Mouse (Mus musculus) bone marrow, adult 2 months (tissue): Measurements from ENCODE around the gene Nhlrc1. TPM values are rescaled to one million over a fixed set of nuclear protein-coding genes. Genes with fewer than 3 reads are reported as not detected.

Source experiments
- H3K27ac ChIP-seq: fragments of 200-500 bp; 2 replicates; pipeline ENCODE4 v1.5.1; 2012; ENCODE audit warnings: low read depth, mild to moderate bottlenecking, control low read depth, inconsistent platforms, low read length; ENCODE audit not compliant: control insufficient read depth, poor library complexity, insufficient read depth
- H3K4me1 ChIP-seq: fragments of 200-500 bp; 2 replicates; pipeline ENCODE4 v1.6.1; 2011; ENCODE audit warnings: low read length; ENCODE audit not compliant: control insufficient read depth, insufficient read depth
- H3K4me3 ChIP-seq: fragments of 200-500 bp; replicated peaks from 2 replicates; pipeline ENCODE3; 2011; ENCODE audit warnings: mild to moderate bottlenecking, low read depth, low read length, control low read depth; ENCODE audit not compliant: control insufficient read depth
- CTCF ChIP-seq: fragments of 200-500 bp; IDR thresholded peaks from 2 replicates; pipeline ENCODE4 v1.5.1; 2011; ENCODE audit warnings: low read length, control low read depth; ENCODE audit not compliant: control insufficient read depth, insufficient read depth
- POLR2A ChIP-seq: fragments of 200-500 bp; IDR thresholded peaks from 2 replicates; pipeline ENCODE4 v1.6.1; 2011; ENCODE audit warnings: low read depth, mild to moderate bottlenecking, control low read depth, low read length, borderline replicate concordance; ENCODE audit not compliant: control insufficient read depth
- WGBS: fragments of 180-500 bp; shearing (Covaris S2); methylation state at CpG from one replicate; pipeline ENCODE4 v1.1.7; 2018; 5-methylcytosine and 5-hydroxymethylcytosine counted together
- polyA plus RNA-seq: library from polyadenylated mRNA; stranded (reverse); fragments of >200 nt; gene quantifications from 2 replicates; pipeline ENCODE4 v1.2.4, GENCODE M21; 2011; ENCODE audit warnings: low replicate concordance; ENCODE audit not compliant: missing spikeins, insufficient read depth, insufficient read length

The Nhlrc1 gene
- polyA plus RNA-seq, 1 experiment, result not detected

GRCm38 (mm10) chr13:46976532-46976931 is 38.1 kb downstream of the Nhlrc1 start:
- no peak overlapping the region for H3K4me3 ChIP-seq
- 72% methylated on average over 7 of the region's 7 CpGs for WGBS
- H3K4me1 ChIP-seq, result no peaks in the 10 kb centered on the region
- no peak overlapping the region for H3K27ac ChIP-seq
- TF ChIP-seq CTCF (no peak), POLR2A (no peak)

GRCm38 (mm10) chr13:46975930-46976329 is 38.7 kb downstream of the Nhlrc1 start:
- no peaks in the 10 kb centered on the region for H3K4me1 ChIP-seq
- H3K27ac ChIP-seq, result no peak overlapping the region
- 10% methylated on average over 4 of the region's 4 CpGs for WGBS
- no peak overlapping the region for H3K4me3 ChIP-seq
- TF ChIP-seq POLR2A (no peak), CTCF (no peak)

GRCm38 (mm10) chr13:46975031-46975551 is 39.6 kb downstream of the Nhlrc1 start:
- Histone ChIP-seq H3K27ac (no peak overlapping the region), H3K4me1 (no peaks in the 10 kb centered on the region), H3K4me3 (no peak overlapping the region)
- no peak for TF ChIP-seq POLR2A
- 45% methylated on average over 14 of the region's 14 CpGs for WGBS

GRCm38 (mm10) chr13:46970286-46970945 is 44.2 kb downstream of the Nhlrc1 start:
- 55% methylated on average over 10 of the region's 10 CpGs for WGBS
- no peak for TF ChIP-seq POLR2A
- H3K27ac ChIP-seq, result no peak overlapping the region
- H3K4me3 ChIP-seq, result no peak overlapping the region
- H3K4me1 ChIP-seq, result no peaks in the 10 kb centered on the region

- Histone ChIP-seq H3K4me3 (no peak overlapping the region), H3K27ac (no peak overlapping the region), H3K4me1 (no peaks in the 10 kb centered on the region)
- WGBS, result 74% methylated on average over 2 of the region's 2 CpGs
- TF ChIP-seq POLR2A (no peak), CTCF (no peak)
These were observed 46.0 kb downstream of the Nhlrc1 start for GRCm38 (mm10) chr13:46968626-46969025.

GRCm38 (mm10) chr13:46967308-46967707 is 47.3 kb downstream of the Nhlrc1 start:
- H3K27ac ChIP-seq, result no peak overlapping the region
- H3K4me3 ChIP-seq, result no peak overlapping the region
- no peaks in the 10 kb centered on the region for H3K4me1 ChIP-seq
- TF ChIP-seq CTCF (no peak), POLR2A (no peak)
- 72% methylated on average over 4 of the region's 4 CpGs for WGBS

Other genes starting within 250 kb of the Nhlrc1 start
- gene Kif13a, start 85.0 kb downstream of the Nhlrc1 start, polyA plus RNA-seq, result 7.1 and 10.7 TPM in 2 replicates
- gene Kdm1b, start 28.6 kb upstream of the Nhlrc1 start, polyA plus RNA-seq, result 4.9 and 8.5 TPM in 2 replicates
- 4.4 TPM in 1 of 2 replicates, not detected in the other for gene Tpmt, start 29.9 kb upstream of the Nhlrc1 start, polyA plus RNA-seq
- gene Dek, start 91.4 kb upstream of the Nhlrc1 start, polyA plus RNA-seq, result 504 and 514 TPM in 2 replicates
- gene Rnf144b, start 107.8 kb upstream of the Nhlrc1 start, polyA plus RNA-seq, result 3.8 and 8.3 TPM in 2 replicates